Mouse (Mus musculus) naive thymus-derived CD4-positive, alpha-beta T cell, adult 5 months (primary cell): ENCODE measurements around the gene Nr1h3. TPM values are rescaled to one million over a fixed set of nuclear protein-coding genes. Genes with fewer than 3 reads are reported as not detected.

Source experiments
- polyA plus RNA-seq: library from polyadenylated mRNA; unstranded; fragments of 100-300 nt; shearing (Covaris generic); gene quantifications from one replicate; pipeline ENCODE4 v1.2.1, GENCODE M21; 2017

Gene Nr1h3
- polyA plus RNA-seq: 1.5 TPM

GRCm38 (mm10) chr2:91202222-91202971 is at the start of gene Nr1h3, which contains the start of gene Acp2:
Nr1h3 (minus strand) TSS chr2:91202834.
Acp2 (plus strand) TSS chr2:91202885.

GRCm38 (mm10) chr2:91236601-91237510 is 34.2 kb upstream of the Nr1h3 start, which contains the start of gene Ddb2:
Ddb2 (minus strand) TSS chr2:91236982.

GRCm38 (mm10) chr2:91183711-91184405 is 18.8 kb downstream of the Nr1h3 start, which contains the start of gene Madd:
Madd (minus strand) TSS chr2:91183837.

Other genes starting within 250 kb of the Nr1h3 start
- 0.70 TPM for gene Rapsn, start 167.2 kb downstream of the Nr1h3 start, polyA plus RNA-seq
- 189 TPM for gene Psmc3, start 148.8 kb downstream of the Nr1h3 start, polyA plus RNA-seq
- 17.6 TPM for gene Slc39a13, start 132.4 kb downstream of the Nr1h3 start, polyA plus RNA-seq
- not detected for gene Spi1, start 120.4 kb downstream of the Nr1h3 start, polyA plus RNA-seq
- gene Mybpc3, start 84.7 kb downstream of the Nr1h3 start, polyA plus RNA-seq: 0.09 TPM
- gene Madd, start 19.0 kb downstream of the Nr1h3 start, polyA plus RNA-seq: 254 TPM
- 5.4 TPM for gene Acp2, start 51 bp upstream of the Nr1h3 start, polyA plus RNA-seq
- gene Ddb2, start 34.1 kb upstream of the Nr1h3 start, polyA plus RNA-seq: 124 TPM
- gene Pacsin3, start 53.1 kb upstream of the Nr1h3 start, polyA plus RNA-seq: 0.62 TPM
- 112 TPM for gene Arfgap2, start 62.1 kb upstream of the Nr1h3 start, polyA plus RNA-seq
- gene 1110051M20Rik, start 241.9 kb upstream of the Nr1h3 start, polyA plus RNA-seq: 8.6 TPM